Mouse (Mus musculus): Measurements from ENCODE around the gene Ahsa1. TPM values are rescaled to one million over a fixed set of nuclear protein-coding genes. Genes with fewer than 3 reads are reported as not detected.
A peak's percentile ranks its signal among the peaks of the same experiment; 100 is the strongest.
"Not testable (repeated sequence)": the region's sequence is repeated elsewhere in the genome, so short reads cannot be mapped to it uniquely, and the experiment has no call there.

Ahsa1 gene
- polyA plus RNA-seq, 1 experiment from 2014 or later: 222 TPM

DNA sequence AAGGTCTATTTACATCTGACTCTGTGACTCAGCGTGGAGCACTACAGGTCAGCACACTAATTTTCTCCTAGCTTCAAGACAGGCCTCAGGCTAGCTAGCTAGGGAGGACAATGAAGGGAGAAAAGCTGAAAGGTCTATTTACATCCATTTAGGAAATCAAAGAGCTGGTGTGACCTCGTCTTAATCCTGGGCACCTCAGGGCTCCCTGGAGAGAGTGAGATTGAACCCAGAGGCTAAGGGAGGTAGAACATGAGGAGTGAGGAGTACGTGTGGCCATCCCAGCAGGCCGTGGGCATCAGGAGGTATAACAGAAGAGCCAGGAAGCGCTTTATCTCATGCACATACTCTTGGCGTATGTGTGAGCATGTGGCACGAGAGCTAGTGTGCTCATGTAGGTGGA is 17.4 kb downstream of the Ahsa1 start:
- no peak overlapping the region for H3K4me2 ChIP-seq (replicated peaks)
- H3K4me3 ChIP-seq: no peak overlapping the region
- H3K36me3 ChIP-seq: no peaks in the 10 kb centered on the region
- peaks cover 5% of the 10 kb centered on the region; the same call in 1 of the 2 replicates for H3K4me1 ChIP-seq
- no peak overlapping the region for H3K27ac ChIP-seq
- H3K27me3 ChIP-seq: no peaks in the 10 kb centered on the region
- 57% methylated on average over 7 of the region's 7 CpGs for WGBS
- H3K9me3 ChIP-seq: no peaks in the 10 kb centered on the region
- no peak overlapping the region for H3K9ac ChIP-seq
- ATAC-seq (ENCODE audit: insufficient number of reproducible peaks, insufficient read depth, low FRiP score, low TSS enrichment): no peak

DNA sequence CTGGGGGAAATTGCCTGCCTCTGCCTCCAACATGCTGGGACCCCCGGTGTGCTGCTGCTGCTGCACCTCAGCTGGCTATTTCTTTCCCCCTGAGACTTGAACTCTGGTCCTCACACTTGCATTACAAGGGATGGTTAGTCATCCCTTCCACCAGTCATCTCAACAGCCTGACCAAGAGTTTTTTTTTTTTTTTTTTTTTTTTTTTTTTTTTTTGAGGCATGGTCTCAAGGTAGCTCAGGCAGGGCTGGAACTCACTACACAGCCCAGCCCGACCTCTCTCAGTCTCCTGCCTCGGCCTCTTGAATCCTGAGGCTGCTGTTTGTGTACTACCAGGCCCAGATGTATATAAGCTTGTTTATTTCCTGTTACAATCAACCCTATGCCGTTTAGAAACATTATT is 18.0 kb downstream of the Ahsa1 start:
- WGBS: 68% methylated on average over 4 of the region's 4 CpGs
- ATAC-seq (ENCODE audit: insufficient number of reproducible peaks, insufficient read depth, low FRiP score, low TSS enrichment): no peak
- Histone ChIP-seq H3K4me1 (no peaks in the 10 kb centered on the region), H3K27ac (no peak overlapping the region), H3K4me2 (replicated peaks) (no peak overlapping the region), H3K4me3 (no peak overlapping the region), H3K9me3 (no peaks in the 10 kb centered on the region), H3K27me3 (no peaks in the 10 kb centered on the region), H3K9ac (no peak overlapping the region), H3K36me3 (no peaks in the 10 kb centered on the region)

DNA sequence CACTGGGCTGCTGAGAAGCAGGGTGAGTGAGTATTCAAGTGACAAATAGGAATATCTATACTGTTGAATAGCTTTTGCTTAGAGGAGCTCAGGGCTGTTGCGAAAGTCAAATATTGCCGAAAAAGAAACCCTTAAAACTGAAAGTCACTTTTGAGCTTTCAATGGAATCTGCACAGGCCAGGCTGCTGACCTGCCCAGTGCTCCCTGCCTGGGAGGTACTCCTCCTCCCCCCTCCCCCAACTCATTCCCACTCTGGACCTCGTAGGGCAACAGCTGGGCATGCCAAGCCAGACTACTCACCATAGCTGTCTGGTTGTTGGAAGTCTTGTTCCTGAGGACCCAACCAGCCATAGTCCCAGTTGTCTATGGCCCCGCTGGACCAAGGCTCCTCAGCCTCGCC is 18.4 kb downstream of the Ahsa1 start:
- 85% methylated on average over 5 of the region's 5 CpGs for WGBS
- no peak for ATAC-seq (ENCODE audit: insufficient number of reproducible peaks, insufficient read depth, low FRiP score, low TSS enrichment)
- H3K36me3 ChIP-seq: no peaks in the 10 kb centered on the region
- H3K9ac ChIP-seq: no peak overlapping the region
- H3K27me3 ChIP-seq: no peaks in the 10 kb centered on the region
- H3K9me3 ChIP-seq: no peaks in the 10 kb centered on the region
- no peaks in the 10 kb centered on the region for H3K4me1 ChIP-seq
- H3K27ac ChIP-seq: no peak overlapping the region
- H3K4me2 ChIP-seq (replicated peaks): no peak overlapping the region
- H3K4me3 ChIP-seq: no peak overlapping the region

DNA sequence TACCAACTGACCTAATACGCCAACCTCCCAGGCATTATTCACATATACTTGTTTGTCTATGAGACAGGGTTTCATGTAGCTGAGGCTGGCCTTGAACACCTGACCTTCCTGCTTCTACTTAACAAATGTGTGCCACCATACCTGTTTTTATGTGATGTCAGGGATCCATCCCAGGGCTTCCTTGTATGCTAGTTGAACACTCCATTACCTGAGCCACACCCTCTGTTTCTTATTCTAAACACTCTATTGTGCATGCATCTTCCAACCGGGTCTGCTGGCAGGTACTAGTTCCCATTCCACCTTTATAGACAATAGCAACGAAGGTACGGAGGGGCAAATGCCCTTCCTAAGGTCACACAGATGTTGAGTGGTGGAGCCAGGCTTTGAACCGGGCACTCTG is 22.8 kb downstream of the Ahsa1 start:
- H3K4me3 ChIP-seq: no peak overlapping the region
- no peaks in the 10 kb centered on the region for H3K4me1 ChIP-seq
- no peak overlapping the region for H3K9ac ChIP-seq
- H3K27ac ChIP-seq: no peak overlapping the region
- H3K36me3 ChIP-seq: no peaks in the 10 kb centered on the region
- 90% methylated on average over 5 of the region's 5 CpGs for WGBS
- H3K27me3 ChIP-seq: no peaks in the 10 kb centered on the region
- no peaks in the 10 kb centered on the region for H3K9me3 ChIP-seq
- no peak for ATAC-seq (ENCODE audit: insufficient number of reproducible peaks, insufficient read depth, low FRiP score, low TSS enrichment)
- no peak overlapping the region for H3K4me2 ChIP-seq (replicated peaks)

DNA sequence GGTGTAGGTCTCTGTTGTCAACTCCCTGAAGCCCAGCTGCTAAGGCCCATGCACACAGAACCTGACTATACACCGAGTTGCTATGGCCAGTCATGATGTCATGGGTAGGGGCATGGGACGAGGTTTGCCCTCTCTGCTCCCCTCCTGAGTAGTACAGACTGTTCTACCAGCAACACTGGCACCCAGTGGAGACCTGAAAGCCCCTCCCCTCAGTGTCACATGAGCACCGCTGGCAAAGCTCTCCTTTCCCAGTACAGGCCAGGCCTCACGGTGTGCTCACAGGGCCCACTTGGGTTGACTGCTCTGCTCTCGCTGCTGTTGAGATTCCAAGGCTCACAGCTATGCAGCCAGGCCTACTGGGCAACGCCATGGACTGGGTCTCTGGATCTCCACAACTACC is 27.7 kb downstream of the Ahsa1 start:
- Histone ChIP-seq H3K9ac (no peak overlapping the region), H3K36me3 (no peaks in the 10 kb centered on the region), H3K4me1 (no peaks in the 10 kb centered on the region), H3K9me3 (no peaks in the 10 kb centered on the region), H3K27me3 (peaks cover 5% of the 10 kb centered on the region), H3K4me3 (no peak overlapping the region), H3K4me2 (replicated peaks) (no peak overlapping the region), H3K27ac (no peak overlapping the region)
- no peak for ATAC-seq (ENCODE audit: insufficient number of reproducible peaks, insufficient read depth, low FRiP score, low TSS enrichment)
- 61% methylated on average over 6 of the region's 6 CpGs for WGBS

DNA sequence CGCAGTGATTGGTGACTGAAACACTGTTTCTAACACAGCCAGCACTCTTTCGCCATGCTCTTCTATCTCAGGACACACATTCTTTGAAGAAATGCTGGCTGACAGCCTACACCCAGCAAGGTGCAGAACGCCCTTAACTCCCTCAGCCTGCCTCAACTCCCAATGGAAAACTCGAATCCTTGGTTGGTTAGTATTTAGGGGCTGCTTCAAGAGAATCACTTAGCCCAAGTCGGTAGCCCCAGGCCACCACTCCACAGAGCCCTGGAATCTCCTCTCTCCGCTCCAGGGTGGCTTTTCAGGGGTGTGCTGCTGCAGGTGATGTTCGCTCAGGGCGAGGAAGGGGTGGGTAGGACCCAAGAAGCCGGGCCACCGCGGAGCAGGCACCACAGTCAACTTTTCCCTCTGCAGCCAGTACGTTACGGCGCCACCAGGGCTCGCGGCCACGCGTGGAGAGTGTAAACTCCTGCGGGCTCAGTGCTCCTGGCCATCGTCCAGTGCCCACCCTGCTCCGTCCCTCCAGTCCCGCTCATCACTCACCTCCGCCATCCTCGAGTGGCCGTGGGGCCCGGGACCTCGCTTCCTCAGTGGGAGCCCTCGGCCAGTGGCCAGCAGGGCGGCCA is 32.9 kb downstream of the Ahsa1 start:
- Histone ChIP-seq H3K27me3 (peaks cover 24% of the 10 kb centered on the region), H3K4me2 (replicated peaks) (peak overlapping the region; percentile 97), H3K27ac (no peak overlapping the region), H3K4me1 (peaks cover 8% of the 10 kb centered on the region; the same call in 1 of the 2 replicates), H3K9ac (peak overlapping the region; percentile 74), H3K9me3 (no peaks in the 10 kb centered on the region), H3K4me3 (peak overlapping the region; percentile 77), H3K36me3 (no peaks in the 10 kb centered on the region)
- ATAC-seq (ENCODE audit: insufficient number of reproducible peaks, insufficient read depth, low FRiP score, low TSS enrichment): peak; percentile 73; the same call in 1 of the 2 replicates
- 9% methylated on average over 29 of the region's 29 CpGs for WGBS

DNA sequence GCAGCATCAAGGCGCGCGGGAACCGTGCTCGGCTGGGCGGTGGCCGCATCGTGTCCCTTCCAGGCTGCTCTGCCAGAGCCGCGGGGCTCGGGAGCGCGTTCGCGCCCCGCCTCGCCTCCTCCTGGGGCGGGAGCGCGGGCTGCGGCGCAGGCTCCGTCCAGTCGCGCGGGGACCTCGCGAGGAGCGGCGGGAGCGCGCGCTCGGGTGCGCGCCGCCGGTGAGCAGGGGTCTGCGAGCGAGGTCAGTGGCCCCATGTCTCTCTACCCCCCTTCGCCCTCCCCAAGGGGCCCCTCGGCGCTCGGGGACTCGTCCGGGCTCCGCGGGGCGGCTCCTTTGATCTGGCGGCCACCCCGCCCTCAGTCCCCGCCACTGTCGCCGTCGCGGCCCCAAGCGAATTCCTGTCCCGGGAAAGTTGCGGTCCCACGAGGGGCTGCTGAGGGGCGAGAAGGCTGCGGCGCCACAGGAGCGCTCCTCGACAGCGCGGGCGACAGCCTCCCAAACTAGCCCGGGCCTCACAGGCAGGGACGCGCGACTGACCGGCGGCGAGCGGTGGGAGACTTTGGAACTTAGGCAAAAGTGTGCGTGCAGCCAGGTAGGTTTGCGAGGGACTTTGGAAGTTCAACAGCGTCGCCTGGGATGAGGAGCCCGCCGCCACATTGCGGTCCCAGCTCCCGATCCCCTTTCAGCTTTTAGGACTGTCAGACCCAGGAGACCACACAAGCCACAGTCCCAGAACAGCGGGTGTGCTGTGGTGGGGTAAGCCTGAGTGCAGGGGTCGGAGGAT is 33.6 kb downstream of the Ahsa1 start, which contains the start of gene Ism2:
Gene Ism2 (minus strand): TSS at position 49 of the 784 bp plus-strand sequence.
- H3K27me3 ChIP-seq: peaks cover 24% of the 10 kb centered on the region
- under 1% methylated on average over 86 of the region's 86 CpGs for WGBS
- peak; percentile 76; the same call in 1 of the 2 replicates for ATAC-seq (ENCODE audit: insufficient number of reproducible peaks, insufficient read depth, low FRiP score, low TSS enrichment)
- no peak within 1 kb of the TSS for H3K27ac ChIP-seq
- H3K4me2 ChIP-seq (replicated peaks): peak within 1 kb of the TSS; percentile 97
- peaks cover 8% of the 10 kb centered on the region; the same call in 1 of the 2 replicates for H3K4me1 ChIP-seq
- H3K4me3 ChIP-seq: peak within 1 kb of the TSS; percentile 77
- H3K36me3 ChIP-seq: no peaks in the 10 kb centered on the region
- H3K9me3 ChIP-seq: no peaks in the 10 kb centered on the region
- H3K9ac ChIP-seq: peak within 1 kb of the TSS; percentile 74

DNA sequence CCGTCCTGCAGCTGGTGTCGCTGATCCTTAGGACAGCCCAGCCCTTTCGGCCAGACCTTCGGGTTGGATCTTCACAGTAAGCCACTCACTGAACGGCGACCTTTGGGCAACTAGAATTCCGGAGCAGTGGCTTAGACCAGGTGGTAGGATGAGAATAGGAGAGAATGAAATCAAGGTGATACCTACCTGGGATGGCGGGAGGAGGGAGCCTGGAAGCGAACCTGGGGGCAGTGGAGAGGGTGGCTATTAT is 34.1 kb downstream of the Ahsa1 start:
- no peak overlapping the region for H3K9ac ChIP-seq

DNA sequence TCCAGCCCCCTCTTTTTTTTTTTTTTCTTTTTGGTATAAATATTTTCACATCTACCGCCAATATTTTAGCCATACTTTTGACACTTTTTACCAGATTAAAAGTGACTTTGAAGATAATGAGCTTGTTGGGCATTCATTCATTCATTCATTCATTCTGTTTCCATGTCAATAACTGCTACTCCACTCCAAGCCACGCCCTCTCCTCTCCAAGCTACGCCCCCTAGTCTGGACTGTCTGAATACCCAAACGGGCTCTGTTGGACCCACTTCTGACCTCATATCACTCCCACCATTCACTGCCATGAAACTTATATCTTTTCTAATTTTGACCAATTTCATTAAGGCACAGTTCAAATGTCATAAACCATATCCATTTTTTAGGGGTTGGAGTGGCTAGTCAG is 34.9 kb downstream of the Ahsa1 start:
- ATAC-seq (ENCODE audit: insufficient number of reproducible peaks, insufficient read depth, low FRiP score, low TSS enrichment): no peak
- H3K27ac ChIP-seq: no peak overlapping the region
- WGBS: 52% methylated on average over 4 of the region's 4 CpGs
- no peak overlapping the region for H3K4me3 ChIP-seq
- H3K4me2 ChIP-seq (replicated peaks): no peak overlapping the region
- no peak overlapping the region for H3K9ac ChIP-seq
- H3K27me3 ChIP-seq: peaks cover 24% of the 10 kb centered on the region
- no peaks in the 10 kb centered on the region for H3K9me3 ChIP-seq
- H3K4me1 ChIP-seq: peaks cover 8% of the 10 kb centered on the region; the same call in 1 of the 2 replicates
- H3K36me3 ChIP-seq: no peaks in the 10 kb centered on the region

More for the DNA sequence above, 34.1 kb downstream of the Ahsa1 start:
- peak overlapping the region; percentile 97 for H3K4me2 ChIP-seq (replicated peaks)
- peaks cover 8% of the 10 kb centered on the region; the same call in 1 of the 2 replicates for H3K4me1 ChIP-seq
- ATAC-seq (ENCODE audit: insufficient number of reproducible peaks, insufficient read depth, low FRiP score, low TSS enrichment): no peak
- H3K36me3 ChIP-seq: no peaks in the 10 kb centered on the region
- no peak overlapping the region for H3K27ac ChIP-seq
- under 1% methylated on average over 9 of the region's 9 CpGs for WGBS
- no peaks in the 10 kb centered on the region for H3K9me3 ChIP-seq
- H3K27me3 ChIP-seq: peaks cover 24% of the 10 kb centered on the region
- peak overlapping the region; percentile 77 for H3K4me3 ChIP-seq

DNA sequence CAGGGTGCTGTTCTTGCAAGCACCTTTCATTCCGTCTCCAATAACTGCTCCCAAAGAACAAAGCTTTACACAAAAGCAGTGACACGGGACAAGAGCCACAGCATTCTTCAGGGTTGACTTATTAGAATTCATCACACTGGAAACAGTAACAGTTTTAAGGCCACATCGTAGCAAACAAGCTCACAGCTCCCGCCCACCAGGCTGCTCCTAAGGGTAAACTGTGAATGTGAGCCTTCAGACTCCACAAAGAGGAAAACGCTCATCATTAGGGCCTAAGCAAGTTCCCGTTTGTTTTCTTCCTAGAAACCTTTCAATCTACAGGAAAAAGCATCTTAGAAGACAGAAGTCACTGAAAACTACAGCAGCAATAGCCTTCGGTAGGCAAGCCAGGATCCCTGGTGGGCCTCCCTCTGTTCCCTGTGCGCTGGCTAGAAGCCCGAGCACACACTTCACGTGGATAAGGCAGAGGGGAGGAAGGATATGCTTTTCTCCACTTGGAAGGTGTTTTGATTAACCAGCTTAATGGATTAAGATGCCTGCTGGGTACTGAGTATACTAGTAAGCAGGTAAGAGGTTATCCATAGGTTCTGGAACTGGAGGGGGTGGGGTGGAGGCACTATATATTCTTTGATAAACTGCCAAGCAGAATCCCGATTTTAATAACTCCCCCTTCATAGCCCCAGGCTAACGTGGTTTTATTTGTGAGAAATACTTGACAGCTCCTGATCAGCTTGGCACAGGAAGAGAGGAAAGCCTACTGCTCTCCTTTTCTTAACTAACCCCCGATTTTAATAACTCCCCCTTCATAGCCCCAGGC is 39.7 kb downstream of the Ahsa1 start:
- no peaks in the 10 kb centered on the region; the same call in 1 of the 2 replicates for H3K27me3 ChIP-seq
- H3K36me3 ChIP-seq: peaks cover 16% of the 10 kb centered on the region; the same call in 1 of the 2 replicates
- H3K27ac ChIP-seq: no peak overlapping the region
- H3K4me1 ChIP-seq: no peaks in the 10 kb centered on the region
- no peak overlapping the region for H3K4me3 ChIP-seq
- ATAC-seq (ENCODE audit: insufficient number of reproducible peaks, insufficient read depth, low FRiP score, low TSS enrichment): no peak
- WGBS: 42% methylated on average over 13 of the region's 13 CpGs
- no peaks in the 10 kb centered on the region for H3K9me3 ChIP-seq
- H3K4me2 ChIP-seq (replicated peaks): no peak overlapping the region
- H3K9ac ChIP-seq: no peak overlapping the region

DNA sequence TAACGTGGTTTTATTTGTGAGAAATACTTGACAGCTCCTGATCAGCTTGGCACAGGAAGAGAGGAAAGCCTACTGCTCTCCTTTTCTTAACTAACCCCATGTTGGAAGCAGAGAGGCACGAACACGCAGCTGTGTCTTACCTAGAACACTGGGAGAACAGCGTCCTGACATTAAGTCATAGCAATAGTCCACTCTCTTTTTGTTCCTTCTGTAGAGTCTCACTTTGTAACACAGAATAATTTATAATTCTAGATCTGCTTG is 40.2 kb downstream of the Ahsa1 start:
- H3K9ac ChIP-seq; H3K27ac ChIP-seq; H3K4me3 ChIP-seq; ATAC-seq (ENCODE audit: insufficient number of reproducible peaks, insufficient read depth, low FRiP score, low TSS enrichment); H3K27me3 ChIP-seq; H3K9me3 ChIP-seq; H3K4me2 ChIP-seq (replicated peaks); H3K4me1 ChIP-seq: not testable (repeated sequence)
- H3K36me3 ChIP-seq: peaks cover 16% of the 10 kb centered on the region; the same call in 1 of the 2 replicates
- whole genome bisulfite sequencing: 67% methylated on average over 4 of the region's 4 CpGs

DNA sequence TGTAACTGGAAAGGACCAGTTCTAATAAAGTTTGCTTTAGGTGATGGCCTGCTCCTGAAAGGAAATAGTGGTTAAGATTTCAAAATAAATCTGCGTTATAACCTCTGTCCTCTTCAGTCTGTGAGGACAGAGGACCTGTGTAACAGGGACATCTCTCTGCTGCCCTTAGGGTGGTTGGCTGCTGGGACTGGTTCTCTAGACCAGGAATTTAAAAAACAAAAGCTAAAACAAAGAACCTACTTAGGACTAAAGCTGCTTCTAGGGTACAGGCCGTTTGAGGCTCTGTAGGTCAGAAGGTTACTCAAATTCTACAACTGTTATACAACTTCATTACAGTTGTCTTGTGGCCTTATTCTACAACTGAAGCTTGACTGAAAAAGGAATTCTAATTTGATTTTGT is 46.8 kb downstream of the Ahsa1 start:
- H3K27ac ChIP-seq: no peak overlapping the region

More for the DNA sequence above, 46.8 kb downstream of the Ahsa1 start:
- H3K36me3 ChIP-seq: peaks cover 23% of the 10 kb centered on the region; the same call in 1 of the 2 replicates
- no peak overlapping the region for H3K9ac ChIP-seq
- no peak overlapping the region for H3K4me3 ChIP-seq
- 48% methylated on average over 2 of the region's 2 CpGs for WGBS
- no peak overlapping the region for H3K4me2 ChIP-seq (replicated peaks)
- H3K9me3 ChIP-seq: no peaks in the 10 kb centered on the region
- H3K27me3 ChIP-seq: no peaks in the 10 kb centered on the region
- ATAC-seq (ENCODE audit: insufficient number of reproducible peaks, insufficient read depth, low FRiP score, low TSS enrichment): no peak
- no peaks in the 10 kb centered on the region for H3K4me1 ChIP-seq

All from embryonic facial prominence, embryonic 12.5 days (tissue).